Mouse (Mus musculus) hindbrain, postnatal 0 days (tissue): ENCODE measurements around the gene Fetub. TPM values are rescaled to one million over a fixed set of nuclear protein-coding genes. Genes with fewer than 3 reads are reported as not detected.

Experiments used
- ATAC-seq: fragments of 200-750 bp; cut with Nextera tagmentation; 2 replicates; pipeline ENCODE4 v1.8.0; 2017; ENCODE audit warnings: mild to moderate bottlenecking, moderate TSS enrichment, moderate library complexity
- DNase-seq: peaks from one replicate; pipeline ENCODE4 v3.0.0-alpha.2; 2015; ENCODE audit warnings: low spot score
- H3K27ac ChIP-seq: fragments of 300-500 bp; sonication (generic); 2 replicates; pipeline ENCODE4 v1.5.1; 2014; ENCODE audit warnings: mild to moderate bottlenecking
- H3K27me3 ChIP-seq: fragments of 300-500 bp; sonication (generic); 2 replicates; pipeline ENCODE4 v1.6.1; 2014; ENCODE audit warnings: low read length, mixed read lengths; ENCODE audit not compliant: insufficient read depth
- H3K36me3 ChIP-seq: fragments of 300-500 bp; sonication (generic); 2 replicates; pipeline ENCODE4 v1.6.1; 2014; ENCODE audit warnings: low read length, mixed read lengths; ENCODE audit not compliant: insufficient read depth
- H3K4me1 ChIP-seq: fragments of 300-500 bp; sonication (generic); 2 replicates; pipeline ENCODE4 v1.6.1; 2014; ENCODE audit warnings: antibody characterized with exemption, low read length, mixed read lengths; ENCODE audit not compliant: insufficient read depth
- H3K4me2 ChIP-seq: fragments of 300-500 bp; sonication (generic); 2 replicates; pipeline ENCODE4 v1.6.1; 2014; ENCODE audit warnings: low read depth, mild to moderate bottlenecking, low read length, moderate library complexity, mixed read lengths
- H3K4me3 ChIP-seq: fragments of 300-500 bp; sonication (generic); 2 replicates; pipeline ENCODE4 v1.5.1; 2014; ENCODE audit warnings: low read length
- H3K9ac ChIP-seq: fragments of 300-500 bp; sonication (generic); replicated peaks from 2 replicates; pipeline ENCODE4 v1.6.1; 2014; ENCODE audit warnings: mild to moderate bottlenecking, low read length, moderate library complexity, mixed read lengths
- H3K9me3 ChIP-seq: fragments of 300-500 bp; sonication (generic); 2 replicates; pipeline ENCODE4 v1.6.1; 2016; ENCODE audit warnings: low read length, mixed read lengths
- CTCF ChIP-seq: IDR thresholded peaks from 2 replicates; pipeline ENCODE4 v1.5.1; 2016; ENCODE audit warnings: antibody characterized with exemption, control low read depth, low read depth
- WGBS: fragments of 180-500 bp; shearing (Covaris S2); extraction: QIAGEN DNeasy Blood & Tissue Kit; methylation state at CpG from one replicate; pipeline ENCODE4 v1.1.7; 2014; 5-methylcytosine and 5-hydroxymethylcytosine counted together
- polyA plus RNA-seq: library from polyadenylated mRNA; unstranded; fragments of >200 nt; fragmentation: Nextera tagmentation; extraction: Ambion mirVana; gene quantifications from 2 replicates; pipeline ENCODE4 v1.2.1, GENCODE M21; 2015
- total RNA-seq: library from RNA; depleted of rRNA; stranded (reverse); fragments of >200 nt; gene quantifications from 2 replicates; pipeline ENCODE4 v1.2.3, GENCODE M21; 2014

The Fetub gene
- total and polyA plus RNA-seq, 2 experiments from 2014 or later: 0.10 TPM; not detected in 1

- ATAC-seq: no peak
- H3K4me3 ChIP-seq: no peak overlapping the region
- DNase-seq: no peak
- 64% methylated on average over 7 of the region's 7 CpGs for WGBS
- H3K4me1 ChIP-seq: no peaks in the 10 kb centered on the region
- no peak overlapping the region for H3K4me2 ChIP-seq
- H3K9me3 ChIP-seq: no peaks in the 10 kb centered on the region
- H3K27me3 ChIP-seq: no peaks in the 10 kb centered on the region
- 0 out of 2 replicates have a peak overlapping the region, but pooled peaks have one; percentile 9 for H3K9ac ChIP-seq
- H3K27ac ChIP-seq: no peak overlapping the region
- no peak for TF ChIP-seq CTCF
- no peaks in the 10 kb centered on the region for H3K36me3 ChIP-seq
Measured at GRCm38 (mm10) chr16:22879945-22880595, 38.1 kb upstream of the Fetub start.

- WGBS: 15% methylated on average over 6 of the region's 6 CpGs
- no peak overlapping the region for H3K27ac ChIP-seq
- no peak overlapping the region for H3K9ac ChIP-seq
- no peak overlapping the region for H3K4me2 ChIP-seq
- no peak for TF ChIP-seq CTCF
- H3K27me3 ChIP-seq: no peaks in the 10 kb centered on the region
- DNase-seq (peak; percentile 51), ATAC-seq (peak; percentile 45; the same call in 1 of the 2 replicates)
- no peaks in the 10 kb centered on the region for H3K9me3 ChIP-seq
- no peak overlapping the region for H3K4me3 ChIP-seq
- H3K4me1 ChIP-seq: no peaks in the 10 kb centered on the region
- H3K36me3 ChIP-seq: no peaks in the 10 kb centered on the region
Measured at GRCm38 (mm10) chr16:22880900-22881299, 37.2 kb upstream of the Fetub start.

GRCm38 (mm10) chr16:22881487-22881886, 36.6 kb upstream of the Fetub start:
- WGBS: 72% methylated on average over 4 of the region's 4 CpGs
- H3K36me3 ChIP-seq: no peaks in the 10 kb centered on the region
- no peak for TF ChIP-seq CTCF
- no peak overlapping the region for H3K4me3 ChIP-seq
- H3K27me3 ChIP-seq: no peaks in the 10 kb centered on the region
- no peak for DNase-seq
- no peaks in the 10 kb centered on the region for H3K4me1 ChIP-seq
- no peak overlapping the region for H3K9ac ChIP-seq
- no peak overlapping the region for H3K4me2 ChIP-seq
- H3K9me3 ChIP-seq: no peaks in the 10 kb centered on the region
- no peak for ATAC-seq
- H3K27ac ChIP-seq: no peak overlapping the region

- no peaks in the 10 kb centered on the region for H3K4me1 ChIP-seq
- H3K9ac ChIP-seq: no peak overlapping the region
- ATAC-seq (no peak), DNase-seq (no peak)
- TF ChIP-seq CTCF: no peak
- no peak overlapping the region for H3K27ac ChIP-seq
- H3K27me3 ChIP-seq: no peaks in the 10 kb centered on the region
- no peak overlapping the region for H3K4me3 ChIP-seq
- no peaks in the 10 kb centered on the region for H3K36me3 ChIP-seq
- 84% methylated on average over 5 of the region's 5 CpGs for WGBS
- no peaks in the 10 kb centered on the region for H3K9me3 ChIP-seq
- no peak overlapping the region for H3K4me2 ChIP-seq
Measured at GRCm38 (mm10) chr16:22883441-22883840, 34.7 kb upstream of the Fetub start.

GRCm38 (mm10) chr16:22885356-22885755, 32.8 kb upstream of the Fetub start:
- 54% methylated on average over 4 of the region's 4 CpGs for WGBS
- no peaks in the 10 kb centered on the region for H3K27me3 ChIP-seq
- H3K36me3 ChIP-seq: no peaks in the 10 kb centered on the region
- H3K4me2 ChIP-seq: no peak overlapping the region
- TF ChIP-seq CTCF: no peak
- no peak overlapping the region for H3K4me3 ChIP-seq
- ATAC-seq: no peak
- H3K9ac ChIP-seq: no peak overlapping the region
- no peaks in the 10 kb centered on the region for H3K4me1 ChIP-seq
- no peak for DNase-seq
- no peaks in the 10 kb centered on the region for H3K9me3 ChIP-seq
- H3K27ac ChIP-seq: no peak overlapping the region

- Histone ChIP-seq H3K9ac (no peak overlapping the region), H3K36me3 (no peaks in the 10 kb centered on the region), H3K27ac (no peak overlapping the region), H3K27me3 (no peaks in the 10 kb centered on the region), H3K4me2 (no peak overlapping the region), H3K4me1 (no peaks in the 10 kb centered on the region), H3K4me3 (no peak overlapping the region), H3K9me3 (no peaks in the 10 kb centered on the region)
- ATAC-seq (no peak), DNase-seq (no peak)
- WGBS: 85% methylated on average over 3 of the region's 3 CpGs
- TF ChIP-seq CTCF: no peak
Measured at GRCm38 (mm10) chr16:22886726-22887125, 31.4 kb upstream of the Fetub start.

- H3K4me2 ChIP-seq: no peak overlapping the region
- H3K36me3 ChIP-seq: no peaks in the 10 kb centered on the region
- no peak for TF ChIP-seq CTCF
- H3K9ac ChIP-seq: no peak overlapping the region
- H3K27me3 ChIP-seq: no peaks in the 10 kb centered on the region
- H3K4me3 ChIP-seq: no peak overlapping the region
- no peak for DNase-seq
- no peak overlapping the region for H3K27ac ChIP-seq
- 56% methylated on average over 4 of the region's 4 CpGs for WGBS
- H3K9me3 ChIP-seq: no peaks in the 10 kb centered on the region
- ATAC-seq: no peak
- no peaks in the 10 kb centered on the region for H3K4me1 ChIP-seq
Measured at GRCm38 (mm10) chr16:22888835-22889234, 29.3 kb upstream of the Fetub start.
